Mouse (Mus musculus) spleen, adult 2 months (tissue): Measurements from ENCODE around the gene Olfr353.

ENCODE experiments used
- CTCF ChIP-seq: fragments of 200-500 bp; IDR thresholded peaks from 2 replicates; pipeline ENCODE4 v1.5.1; 2011; ENCODE audit warnings: mild to moderate bottlenecking, inconsistent platforms; ENCODE audit not compliant: insufficient read depth, insufficient read length, insufficient replicate concordance; ENCODE audit errors: extremely low read depth
- POLR2A ChIP-seq: fragments of 200-500 bp; IDR thresholded peaks from 2 replicates; pipeline ENCODE4 v1.6.1; 2011; ENCODE audit warnings: low read depth, low read length, inconsistent platforms

DNA sequence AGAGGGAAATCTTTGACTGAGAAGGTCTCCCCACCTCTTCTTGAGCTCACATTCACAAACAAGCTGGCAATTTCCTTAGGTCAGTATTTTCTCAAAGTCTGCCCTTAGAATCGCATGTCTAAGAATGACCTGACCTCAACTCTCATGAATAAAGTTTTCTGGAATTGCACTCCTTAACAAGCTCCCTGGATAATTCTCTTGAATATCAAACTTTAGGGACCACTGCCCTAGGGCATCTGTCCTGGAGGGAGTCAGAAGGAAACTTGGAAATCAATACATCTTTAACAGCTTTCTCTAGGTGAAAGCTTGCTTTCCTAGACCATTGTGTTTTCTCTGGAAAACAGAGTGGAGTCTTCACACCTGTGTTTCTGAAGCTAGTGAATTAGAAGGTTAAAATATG lies 46.7 kb downstream of the Olfr353 start, which contains the start of gene Olfr350:
- TF ChIP-seq CTCF = no peak
- no peak for TF ChIP-seq POLR2A
